Mouse (Mus musculus): Measurements from ENCODE around the gene Fus.

DNA sequence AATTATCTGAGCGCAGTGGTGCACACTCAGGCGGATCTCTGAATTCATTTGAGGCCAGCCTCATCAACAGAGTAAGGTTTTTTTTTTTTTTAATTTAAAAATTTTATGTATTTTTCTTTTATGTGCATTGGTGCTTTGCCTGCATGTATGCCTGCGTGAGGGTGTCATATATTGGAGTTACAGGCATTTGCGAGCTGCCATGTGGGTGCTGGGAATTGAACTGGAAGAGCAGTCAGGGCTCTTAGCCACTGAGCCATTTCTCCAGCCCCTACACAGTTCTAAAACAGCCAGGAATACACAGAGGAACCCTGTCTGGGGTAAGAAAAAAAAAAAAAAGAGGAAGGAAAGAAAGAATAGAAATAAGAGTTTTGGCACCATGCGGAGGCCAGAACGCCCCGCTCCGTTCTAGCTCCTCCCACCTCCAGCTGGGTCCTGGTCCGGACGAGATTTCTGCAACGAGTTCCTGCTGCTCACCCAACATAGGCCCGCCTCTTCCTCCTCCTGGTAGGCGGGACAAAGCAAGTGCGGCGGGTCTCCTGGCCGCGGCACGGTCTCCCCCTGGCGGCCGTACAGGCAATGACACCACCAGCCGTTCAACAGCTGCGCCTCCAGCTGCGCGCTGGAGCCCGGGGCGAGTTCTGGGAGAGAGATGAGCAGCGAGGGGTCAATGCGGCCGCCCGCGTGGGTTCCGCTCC, 32.1 kb upstream of the Fus start:
- TF ChIP-seq GATA1 (IDR thresholded peaks at IDR 0.05; ENCODE audit: borderline replicate concordance, low read length): no peak
- TF ChIP-seq FLI1 (IDR thresholded peaks at IDR 0.05; ENCODE audit: low read length): no peak
